Mouse (Mus musculus): ENCODE data around the gene Dtl. TPM values are rescaled to one million over a fixed set of nuclear protein-coding genes. Genes with fewer than 3 reads are reported as not detected.
"Not testable (repeated sequence)": the region's sequence is repeated elsewhere in the genome, so short reads cannot be mapped to it uniquely, and the experiment has no call there.

Gene Dtl
- polyA plus RNA-seq, 1 experiment from 2014 or later = 84.2 TPM

- DNase-seq (ENCODE audit: low spot score) (no peak), ATAC-seq (ENCODE audit: insufficient number of reproducible peaks, low FRiP score, low TSS enrichment, low read depth) (no peak)
- Histone ChIP-seq H3K27ac (replicated peaks; ENCODE audit: low read depth, low read length) (no peak overlapping the region), H3K4me1 (ENCODE audit: control insufficient read depth, insufficient read depth, low read length) (no peaks in the 10 kb centered on the region), H3K4me3 (ENCODE audit: low read depth, low read length) (no peak overlapping the region), H3K9me3 (ENCODE audit: control insufficient read depth, low read length) (no peaks in the 10 kb centered on the region), H3K36me3 (ENCODE audit: control insufficient read depth, insufficient read depth, low read length) (no peaks in the 10 kb centered on the region), H3K4me2 (ENCODE audit: low read depth, severe bottlenecking) (no peak overlapping the region), H3K27me3 (ENCODE audit: control insufficient read depth, insufficient read depth, low read length) (no peaks in the 10 kb centered on the region), H3K9ac (ENCODE audit: low read length) (no peak overlapping the region)
- 84% methylated on average over 8 of the region's 8 CpGs for WGBS
These were observed 53.9 kb downstream of the Dtl start for GRCm38 (mm10) chr1:191521395-191521794.

DNA sequence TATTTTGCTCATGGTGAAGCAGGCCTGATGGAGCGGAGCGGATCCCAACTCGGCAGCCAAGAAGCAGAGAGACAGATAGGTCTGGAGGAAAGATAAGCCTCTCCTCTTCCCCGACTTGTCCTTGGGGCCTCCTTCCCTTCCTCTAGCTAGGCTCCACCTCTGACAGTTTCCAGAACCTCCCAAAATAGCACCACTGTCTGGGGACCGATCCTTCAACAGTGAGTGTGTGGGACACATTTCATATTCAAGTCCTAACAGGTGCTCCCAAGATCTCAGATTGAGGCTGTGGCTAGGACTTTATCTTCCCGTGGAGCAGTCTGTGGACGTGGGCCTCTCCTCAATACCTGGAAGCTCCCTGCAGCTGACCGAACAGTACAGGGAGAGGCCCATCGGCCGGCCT is 54.7 kb downstream of the Dtl start:
- H3K27ac ChIP-seq (replicated peaks; ENCODE audit: low read depth, low read length) = no peak overlapping the region
- H3K27me3 ChIP-seq (ENCODE audit: control insufficient read depth, insufficient read depth, low read length) = no peaks in the 10 kb centered on the region
- H3K9ac ChIP-seq (ENCODE audit: low read length) = no peak overlapping the region
- H3K9me3 ChIP-seq (ENCODE audit: control insufficient read depth, low read length) = no peaks in the 10 kb centered on the region
- DNase-seq (ENCODE audit: low spot score) (no peak), ATAC-seq (ENCODE audit: insufficient number of reproducible peaks, low FRiP score, low TSS enrichment, low read depth) (no peak)
- no peaks in the 10 kb centered on the region for H3K4me1 ChIP-seq (ENCODE audit: control insufficient read depth, insufficient read depth, low read length)
- H3K4me3 ChIP-seq (ENCODE audit: low read depth, low read length) = no peak overlapping the region
- no peaks in the 10 kb centered on the region for H3K36me3 ChIP-seq (ENCODE audit: control insufficient read depth, insufficient read depth, low read length)
- no peak overlapping the region for H3K4me2 ChIP-seq (ENCODE audit: low read depth, severe bottlenecking)
- 86% methylated on average over 10 of the region's 10 CpGs for WGBS

DNA sequence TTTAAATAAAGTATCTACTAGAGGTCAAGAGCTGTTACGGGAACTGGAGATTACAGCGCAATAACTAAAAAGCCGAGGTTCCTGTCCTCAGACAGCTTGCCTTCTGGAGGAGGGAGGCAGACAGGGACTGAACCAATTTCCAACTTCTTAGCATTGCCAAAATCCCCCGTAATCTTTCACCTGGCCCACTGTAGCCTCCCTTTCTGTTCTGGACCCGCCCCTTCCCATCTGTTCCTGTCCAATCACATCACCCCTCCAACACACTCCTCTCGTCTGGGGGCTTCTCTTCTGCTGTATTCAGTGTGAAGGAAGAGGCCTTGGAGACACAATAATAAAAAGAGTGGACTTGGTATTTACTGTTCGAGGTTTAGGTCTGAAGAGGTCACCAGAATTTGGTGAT is 55.1 kb downstream of the Dtl start:
- no peak for ATAC-seq (ENCODE audit: insufficient number of reproducible peaks, low FRiP score, low TSS enrichment, low read depth)
- Histone ChIP-seq H3K27me3 (ENCODE audit: control insufficient read depth, insufficient read depth, low read length) (no peaks in the 10 kb centered on the region), H3K36me3 (ENCODE audit: control insufficient read depth, insufficient read depth, low read length) (no peaks in the 10 kb centered on the region), H3K9me3 (ENCODE audit: control insufficient read depth, low read length) (no peaks in the 10 kb centered on the region), H3K9ac (ENCODE audit: low read length) (no peak overlapping the region), H3K4me1 (ENCODE audit: control insufficient read depth, insufficient read depth, low read length) (no peaks in the 10 kb centered on the region), H3K27ac (replicated peaks; ENCODE audit: low read depth, low read length) (no peak overlapping the region), H3K4me2 (ENCODE audit: low read depth, severe bottlenecking) (no peak overlapping the region), H3K4me3 (ENCODE audit: low read depth, low read length) (no peak overlapping the region)
- no peak for DNase-seq (ENCODE audit: low spot score)
- WGBS = 80% methylated on average over 7 of the region's 7 CpGs

GRCm38 (mm10) chr1:191519329-191520066 is 55.8 kb downstream of the Dtl start:
- ATAC-seq (ENCODE audit: insufficient number of reproducible peaks, low FRiP score, low TSS enrichment, low read depth) = no peak

DNA sequence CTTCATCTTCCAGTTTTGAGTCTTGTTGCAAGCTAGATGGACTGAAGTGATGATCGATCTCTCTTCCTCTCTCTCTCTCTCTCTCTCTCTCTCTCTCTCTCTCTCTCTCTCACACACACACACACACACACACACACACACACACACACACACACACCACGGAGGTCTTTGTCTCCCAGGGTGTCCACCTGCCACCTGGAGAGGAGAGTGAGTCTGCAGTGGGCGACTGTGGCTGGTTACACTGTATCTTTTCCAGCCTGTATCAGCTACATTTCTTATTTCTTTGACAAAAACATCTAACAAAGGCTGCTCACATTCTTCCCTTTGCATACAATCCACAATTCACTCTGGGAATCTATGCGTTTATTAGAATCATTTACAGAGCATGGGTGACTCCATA is 56.4 kb downstream of the Dtl start:
- no peaks in the 10 kb centered on the region for H3K9me3 ChIP-seq (ENCODE audit: control insufficient read depth, low read length)
- no peaks in the 10 kb centered on the region for H3K36me3 ChIP-seq (ENCODE audit: control insufficient read depth, insufficient read depth, low read length)
- no peak overlapping the region for H3K4me3 ChIP-seq (ENCODE audit: low read depth, low read length)
- ATAC-seq (ENCODE audit: insufficient number of reproducible peaks, low FRiP score, low TSS enrichment, low read depth) (no peak), DNase-seq (ENCODE audit: low spot score) (no peak)
- H3K27ac ChIP-seq (replicated peaks; ENCODE audit: low read depth, low read length) = no peak overlapping the region
- no peaks in the 10 kb centered on the region for H3K27me3 ChIP-seq (ENCODE audit: control insufficient read depth, insufficient read depth, low read length)
- H3K4me1 ChIP-seq (ENCODE audit: control insufficient read depth, insufficient read depth, low read length) = no peaks in the 10 kb centered on the region
- no peak overlapping the region for H3K9ac ChIP-seq (ENCODE audit: low read length)
- no peak overlapping the region for H3K4me2 ChIP-seq (ENCODE audit: low read depth, severe bottlenecking)
- WGBS = 89% methylated on average over 4 of the region's 4 CpGs

More at GRCm38 (mm10) chr1:191519329-191520066, 55.8 kb downstream of the Dtl start:
- Histone ChIP-seq H3K27me3 (ENCODE audit: control insufficient read depth, insufficient read depth, low read length) (no peaks in the 10 kb centered on the region), H3K9me3 (ENCODE audit: control insufficient read depth, low read length) (no peaks in the 10 kb centered on the region), H3K36me3 (ENCODE audit: control insufficient read depth, insufficient read depth, low read length) (no peaks in the 10 kb centered on the region), H3K27ac (replicated peaks; ENCODE audit: low read depth, low read length) (no peak overlapping the region), H3K4me3 (ENCODE audit: low read depth, low read length) (no peak overlapping the region), H3K4me2 (ENCODE audit: low read depth, severe bottlenecking) (no peak overlapping the region), H3K9ac (ENCODE audit: low read length) (no peak overlapping the region), H3K4me1 (ENCODE audit: control insufficient read depth, insufficient read depth, low read length) (no peaks in the 10 kb centered on the region)
- no peak for DNase-seq (ENCODE audit: low spot score)
- WGBS = 93% methylated on average over 4 of the region's 4 CpGs

- Histone ChIP-seq H3K9ac (ENCODE audit: low read length) (no peak overlapping the region), H3K36me3 (ENCODE audit: control insufficient read depth, insufficient read depth, low read length) (no peaks in the 10 kb centered on the region), H3K4me1 (ENCODE audit: control insufficient read depth, insufficient read depth, low read length) (no peaks in the 10 kb centered on the region), H3K9me3 (ENCODE audit: control insufficient read depth, low read length) (no peaks in the 10 kb centered on the region), H3K4me3 (ENCODE audit: low read depth, low read length) (no peak overlapping the region), H3K27me3 (ENCODE audit: control insufficient read depth, insufficient read depth, low read length) (no peaks in the 10 kb centered on the region), H3K4me2 (ENCODE audit: low read depth, severe bottlenecking) (no peak overlapping the region), H3K27ac (replicated peaks; ENCODE audit: low read depth, low read length) (no peak overlapping the region)
- no peak for DNase-seq (ENCODE audit: low spot score)
- no peak for ATAC-seq (ENCODE audit: insufficient number of reproducible peaks, low FRiP score, low TSS enrichment, low read depth)
- 86% methylated on average over 5 of the region's 5 CpGs for WGBS
These were observed 57.4 kb downstream of the Dtl start for GRCm38 (mm10) chr1:191517969-191518368.

DNA sequence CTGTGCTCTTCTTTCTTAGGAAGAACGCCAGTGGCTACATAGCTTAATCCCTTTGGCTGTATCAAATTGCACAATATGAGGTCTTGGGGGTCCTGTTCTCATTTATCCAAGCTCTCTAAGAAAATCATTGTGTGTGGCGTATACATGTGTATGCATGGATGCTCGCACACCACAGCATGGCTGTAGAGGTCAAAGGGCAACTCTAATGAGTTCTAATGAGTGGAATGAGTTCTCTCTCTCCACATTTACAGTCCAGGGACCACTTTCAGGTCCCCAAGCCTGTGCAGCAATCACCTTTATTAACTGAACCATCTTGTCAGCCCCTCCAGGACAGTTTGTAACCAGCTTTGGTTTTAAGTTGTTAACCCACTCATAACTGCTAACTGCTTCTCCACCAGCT is 58.3 kb downstream of the Dtl start:
- WGBS = 70% methylated on average over 3 of the region's 3 CpGs
- Histone ChIP-seq H3K4me3 (ENCODE audit: low read depth, low read length) (no peak overlapping the region), H3K27ac (replicated peaks; ENCODE audit: low read depth, low read length) (no peak overlapping the region), H3K9me3 (ENCODE audit: control insufficient read depth, low read length) (no peaks in the 10 kb centered on the region), H3K4me1 (ENCODE audit: control insufficient read depth, insufficient read depth, low read length) (no peaks in the 10 kb centered on the region), H3K27me3 (ENCODE audit: control insufficient read depth, insufficient read depth, low read length) (no peaks in the 10 kb centered on the region), H3K36me3 (ENCODE audit: control insufficient read depth, insufficient read depth, low read length) (no peaks in the 10 kb centered on the region), H3K4me2 (ENCODE audit: low read depth, severe bottlenecking) (no peak overlapping the region), H3K9ac (ENCODE audit: low read length) (no peak overlapping the region)
- ATAC-seq (ENCODE audit: insufficient number of reproducible peaks, low FRiP score, low TSS enrichment, low read depth) (no peak), DNase-seq (ENCODE audit: low spot score) (no peak)

- H3K9me3 ChIP-seq (ENCODE audit: control insufficient read depth, low read length); H3K9ac ChIP-seq (ENCODE audit: low read length); H3K4me2 ChIP-seq (ENCODE audit: low read depth, severe bottlenecking); H3K4me1 ChIP-seq (ENCODE audit: control insufficient read depth, insufficient read depth, low read length); H3K4me3 ChIP-seq (ENCODE audit: low read depth, low read length); H3K36me3 ChIP-seq (ENCODE audit: control insufficient read depth, insufficient read depth, low read length); H3K27me3 ChIP-seq (ENCODE audit: control insufficient read depth, insufficient read depth, low read length); H3K27ac ChIP-seq (replicated peaks; ENCODE audit: low read depth, low read length); DNase-seq (ENCODE audit: low spot score); ATAC-seq (ENCODE audit: insufficient number of reproducible peaks, low FRiP score, low TSS enrichment, low read depth): not testable (repeated sequence)
- 83% methylated on average over 2 of the region's 2 CpGs for WGBS
These were observed 59.0 kb downstream of the Dtl start for GRCm38 (mm10) chr1:191516351-191516750.

DNA sequence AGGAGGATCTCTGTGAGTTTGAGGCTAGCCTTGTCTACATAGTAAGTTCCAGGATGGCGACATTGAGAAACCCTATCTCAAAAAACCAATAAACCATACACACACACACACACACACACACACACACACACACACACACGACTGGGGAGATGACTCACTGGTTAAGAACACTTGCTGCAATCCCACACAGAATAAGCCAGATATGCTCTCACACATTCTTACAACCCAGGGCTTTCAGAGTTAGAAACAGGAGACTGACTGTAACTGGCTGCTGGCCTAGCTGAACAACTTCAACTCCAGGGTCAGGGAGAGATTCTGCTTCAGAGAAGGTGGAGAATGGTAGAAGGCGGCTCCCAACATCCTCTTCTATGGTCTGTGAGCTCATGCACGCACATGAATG is 62.1 kb downstream of the Dtl start:
- DNase-seq (ENCODE audit: low spot score) (no peak), ATAC-seq (ENCODE audit: insufficient number of reproducible peaks, low FRiP score, low TSS enrichment, low read depth) (no peak)
- Histone ChIP-seq H3K9me3 (ENCODE audit: control insufficient read depth, low read length) (no peaks in the 10 kb centered on the region), H3K4me3 (ENCODE audit: low read depth, low read length) (no peak overlapping the region), H3K4me2 (ENCODE audit: low read depth, severe bottlenecking) (no peak overlapping the region), H3K9ac (ENCODE audit: low read length) (no peak overlapping the region), H3K4me1 (ENCODE audit: control insufficient read depth, insufficient read depth, low read length) (no peaks in the 10 kb centered on the region), H3K36me3 (ENCODE audit: control insufficient read depth, insufficient read depth, low read length) (no peaks in the 10 kb centered on the region), H3K27ac (replicated peaks; ENCODE audit: low read depth, low read length) (no peak overlapping the region), H3K27me3 (ENCODE audit: control insufficient read depth, insufficient read depth, low read length) (no peaks in the 10 kb centered on the region)
- 82% methylated on average over 4 of the region's 4 CpGs for WGBS
